Mouse (Mus musculus): ENCODE results near the gene Spry2. TPM values are rescaled to one million over a fixed set of nuclear protein-coding genes. Genes with fewer than 3 reads are reported as not detected.

The Spry2 gene
- 8.2 and 8.3 TPM in 2 replicates for polyA plus RNA-seq (2012; rRNA removed; ENCODE audit: low replicate concordance)

GRCm38 (mm10) chr14:105896791-105897568, at the start of gene Spry2:
Spry2 (minus strand) TSS chr14:105896819.

Other genes starting within 250 kb of the Spry2 start
- not detected in 2 replicates for gene Trim52, start 209.4 kb upstream of the Spry2 start, polyA plus RNA-seq (2012; rRNA removed; ENCODE audit: low replicate concordance)